Mouse (Mus musculus) embryonic facial prominence, embryonic 12.5 days (tissue): ENCODE data around the gene Kpna7. TPM values are rescaled to one million over a fixed set of nuclear protein-coding genes. Genes with fewer than 3 reads are reported as not detected.
"Not testable (repeated sequence)": the region's sequence is repeated elsewhere in the genome, so short reads cannot be mapped to it uniquely, and the experiment has no call there.

ENCODE experiments used
- ATAC-seq: fragments of 200-750 bp; cut with Nextera tagmentation; 2 replicates; pipeline ENCODE4 v1.8.0; 2017; ENCODE audit not compliant: insufficient number of reproducible peaks, insufficient read depth, low FRiP score, low TSS enrichment
- H3K27ac ChIP-seq: fragments of 300-500 bp; sonication (generic); 2 replicates; pipeline ENCODE4 v1.5.1; 2016; ENCODE audit warnings: mild to moderate bottlenecking
- H3K27me3 ChIP-seq: fragments of 300-500 bp; sonication (generic); 2 replicates; pipeline ENCODE4 v1.6.1; 2016; ENCODE audit warnings: mild to moderate bottlenecking, moderate library complexity
- H3K36me3 ChIP-seq: fragments of 300-500 bp; sonication (generic); 2 replicates; pipeline ENCODE4 v1.6.1; 2016; ENCODE audit warnings: mild to moderate bottlenecking
- H3K4me1 ChIP-seq: fragments of 300-500 bp; sonication (generic); 2 replicates; pipeline ENCODE4 v1.6.1; 2016
- H3K4me2 ChIP-seq: fragments of 300-500 bp; sonication (generic); replicated peaks from 2 replicates; pipeline ENCODE4 v1.6.1; 2016; ENCODE audit warnings: mild to moderate bottlenecking, moderate library complexity
- H3K4me3 ChIP-seq: fragments of 300-500 bp; sonication (generic); 2 replicates; pipeline ENCODE4 v1.5.1; 2016; ENCODE audit warnings: mild to moderate bottlenecking
- H3K9ac ChIP-seq: fragments of 300-500 bp; sonication (generic); 2 replicates; pipeline ENCODE4 v1.6.1; 2016; ENCODE audit warnings: mild to moderate bottlenecking, moderate library complexity
- H3K9me3 ChIP-seq: fragments of 300-500 bp; sonication (generic); 2 replicates; pipeline ENCODE4 v1.6.1; 2016; ENCODE audit warnings: mild to moderate bottlenecking, moderate library complexity
- WGBS: fragments of 180-500 bp; shearing (Covaris S2); methylation state at CpG from one replicate; pipeline ENCODE4 v1.1.7; 2016; 5-methylcytosine and 5-hydroxymethylcytosine counted together
- polyA plus RNA-seq: library from polyadenylated mRNA; unstranded; fragments of >200 nt; fragmentation: Nextera tagmentation; extraction: Ambion mirVana; gene quantifications from 2 replicates; pipeline ENCODE4 v1.2.1, GENCODE M21; 2016

Kpna7 gene
- polyA plus RNA-seq, 1 experiment from 2014 or later = not detected

DNA sequence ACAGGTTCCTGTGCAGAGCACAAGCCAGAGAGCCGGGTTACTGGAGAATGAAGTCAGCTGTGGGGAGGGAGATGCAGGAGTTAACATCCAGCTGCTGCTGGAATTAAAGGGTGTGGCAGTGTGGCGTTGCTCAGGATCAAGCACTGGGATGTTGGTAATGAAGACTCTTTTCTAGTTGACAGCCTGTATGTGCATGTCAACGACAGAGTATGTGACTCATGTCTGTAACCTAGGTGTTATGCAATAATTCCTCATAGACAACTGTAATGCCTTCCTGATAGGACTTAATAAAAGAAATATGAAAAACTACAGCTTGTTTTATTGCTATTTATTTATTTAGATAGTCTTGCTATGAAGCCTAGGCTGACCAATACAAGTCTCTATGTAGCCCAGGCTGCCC lies 15.0 kb downstream of the Kpna7 start:
- H3K4me2 ChIP-seq = no peak overlapping the region
- no peaks in the 10 kb centered on the region for H3K4me1 ChIP-seq
- no peaks in the 10 kb centered on the region for H3K36me3 ChIP-seq
- no peak overlapping the region for H3K9ac ChIP-seq
- no peak overlapping the region for H3K4me3 ChIP-seq
- H3K9me3 ChIP-seq = no peaks in the 10 kb centered on the region
- H3K27ac ChIP-seq = no peak overlapping the region
- no peaks in the 10 kb centered on the region for H3K27me3 ChIP-seq
- no peak for ATAC-seq
- WGBS = 53% methylated on average over 3 of the region's 3 CpGs

DNA sequence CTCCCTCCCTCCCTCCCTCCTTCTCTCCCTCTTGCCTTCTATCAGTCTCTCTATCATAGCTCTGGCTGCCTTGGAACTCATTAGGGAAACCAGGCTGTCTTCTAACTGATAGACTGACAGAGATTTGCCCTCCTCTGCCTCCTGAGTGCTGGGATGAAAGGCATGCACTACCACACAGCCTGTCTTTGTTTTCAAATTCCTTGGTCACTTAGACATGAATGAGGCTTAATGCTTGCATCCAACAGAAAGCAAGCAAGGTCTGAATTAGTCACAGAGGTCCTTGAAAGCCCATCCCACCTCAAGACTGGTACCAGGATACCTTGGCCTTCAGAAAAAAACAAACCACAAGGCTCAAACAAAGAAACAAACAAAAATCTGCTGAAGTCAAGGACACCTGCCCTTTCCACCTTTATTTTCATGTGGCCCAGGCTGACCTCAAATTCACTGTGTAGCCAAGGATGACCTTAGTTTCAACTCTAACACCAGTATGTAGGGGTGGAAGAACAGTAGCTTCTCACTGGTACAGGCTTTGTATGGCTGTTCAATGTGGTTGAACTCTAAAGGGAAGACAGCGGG lies 19.0 kb downstream of the Kpna7 start:
- Histone ChIP-seq H3K9ac (no peak overlapping the region), H3K9me3 (no peaks in the 10 kb centered on the region), H3K27ac (no peak overlapping the region), H3K36me3 (no peaks in the 10 kb centered on the region), H3K4me3 (no peak overlapping the region), H3K4me1 (no peaks in the 10 kb centered on the region), H3K27me3 (no peaks in the 10 kb centered on the region), H3K4me2 (no peak overlapping the region)
- 92% methylated on average over 1 of the region's 1 CpGs for WGBS
- no peak for ATAC-seq

DNA sequence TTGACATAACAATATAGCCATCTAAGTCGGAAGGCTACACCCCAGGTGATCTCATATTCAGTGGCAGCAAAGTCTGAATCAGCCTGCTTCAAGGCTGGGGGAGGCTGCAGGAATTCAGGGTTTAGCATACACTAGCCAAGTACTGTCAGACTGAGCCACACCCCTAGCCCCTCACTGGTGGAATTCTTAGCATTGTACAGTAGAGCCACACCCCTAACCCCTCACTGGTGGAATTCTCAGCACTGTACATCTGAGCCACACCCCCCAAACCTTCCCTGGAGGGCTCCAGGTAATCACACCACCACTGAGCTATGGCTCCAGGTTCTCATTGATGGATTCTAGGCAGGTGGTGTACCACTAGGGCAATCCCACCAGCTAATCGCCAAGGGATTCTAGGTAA lies 24.3 kb downstream of the Kpna7 start:
- Histone ChIP-seq H3K4me1 (no peaks in the 10 kb centered on the region), H3K4me3 (no peak overlapping the region)
- 62% methylated on average over 2 of the region's 2 CpGs for WGBS

DNA sequence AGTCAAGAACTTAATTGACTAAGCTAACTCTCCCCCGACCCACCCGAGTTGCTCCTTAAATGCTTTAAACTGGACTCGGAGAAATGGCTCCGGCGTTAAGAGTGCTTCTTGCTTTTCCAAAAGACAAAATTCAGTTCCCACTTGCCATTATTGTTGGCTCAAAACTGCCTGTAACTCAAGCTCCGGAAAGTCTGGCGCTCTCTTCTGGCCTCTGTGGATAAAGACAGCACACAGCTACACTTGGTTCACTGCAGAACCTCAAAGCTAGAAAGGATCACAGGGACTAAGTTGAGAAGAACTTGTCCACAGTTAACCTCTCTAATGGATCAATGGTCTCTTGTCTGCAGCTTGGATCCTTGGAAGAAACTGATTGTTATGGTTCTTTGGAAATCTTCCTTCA lies 25.1 kb downstream of the Kpna7 start:
- H3K4me3 ChIP-seq = no peak overlapping the region
- 89% methylated on average over 7 of the region's 7 CpGs for WGBS
- no peak overlapping the region for H3K4me2 ChIP-seq
- no peak for ATAC-seq
- H3K36me3 ChIP-seq = no peaks in the 10 kb centered on the region
- H3K27ac ChIP-seq = no peak overlapping the region
- H3K27me3 ChIP-seq = no peaks in the 10 kb centered on the region
- H3K4me1 ChIP-seq = no peaks in the 10 kb centered on the region
- no peaks in the 10 kb centered on the region for H3K9me3 ChIP-seq
- H3K9ac ChIP-seq = no peak overlapping the region

More for the DNA sequence above, 24.3 kb downstream of the Kpna7 start:
- H3K36me3 ChIP-seq = no peaks in the 10 kb centered on the region
- no peak overlapping the region for H3K4me2 ChIP-seq
- H3K9ac ChIP-seq = no peak overlapping the region
- H3K27ac ChIP-seq = no peak overlapping the region
- H3K27me3 ChIP-seq = no peaks in the 10 kb centered on the region
- no peak for ATAC-seq
- H3K9me3 ChIP-seq = no peaks in the 10 kb centered on the region

DNA sequence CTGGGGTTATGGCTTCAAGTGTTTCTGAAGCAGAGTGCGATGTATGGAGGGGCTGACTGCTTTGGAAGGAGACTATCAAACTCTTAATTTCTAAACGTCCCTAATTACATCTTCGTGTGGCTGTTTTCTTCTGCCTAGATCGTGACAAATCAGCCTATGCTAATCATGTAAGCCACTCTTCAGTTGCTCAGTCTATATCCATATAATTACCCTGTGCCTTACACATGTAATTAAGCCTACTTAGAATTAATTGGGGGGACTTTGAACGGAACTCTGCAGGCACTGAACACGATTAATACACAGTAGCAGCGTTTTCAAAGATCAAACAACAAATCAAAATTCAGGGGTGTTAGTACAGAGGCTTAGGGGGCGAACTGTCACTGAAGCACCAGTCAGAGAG lies 25.9 kb downstream of the Kpna7 start:
- Histone ChIP-seq H3K4me3 (no peak overlapping the region), H3K27ac (no peak overlapping the region), H3K4me1 (no peaks in the 10 kb centered on the region), H3K27me3 (0 out of 2 replicates have a peak, but pooled peaks cover 2% of the 10 kb centered on the region), H3K9ac (no peak overlapping the region), H3K36me3 (no peaks in the 10 kb centered on the region), H3K4me2 (no peak overlapping the region), H3K9me3 (no peaks in the 10 kb centered on the region)
- WGBS = 77% methylated on average over 8 of the region's 8 CpGs
- ATAC-seq = no peak

DNA sequence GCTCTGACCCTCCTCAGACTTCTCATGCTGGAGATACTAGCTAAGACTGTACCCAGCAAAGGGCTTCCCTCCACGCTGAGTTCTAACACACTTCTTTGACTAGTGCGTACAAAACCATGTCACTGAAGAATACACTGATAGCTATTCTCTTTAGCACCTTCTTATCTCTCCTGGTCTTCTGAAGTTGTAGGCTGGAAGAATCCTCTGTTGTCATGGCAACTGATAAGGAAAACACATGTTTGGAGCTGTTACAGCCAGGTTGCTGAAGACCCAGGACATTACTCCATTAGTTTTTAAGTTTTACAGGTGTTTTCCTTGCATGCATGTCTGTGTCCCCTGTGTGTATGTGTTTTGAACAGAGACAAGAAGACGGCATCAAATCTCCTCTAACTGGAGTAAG lies 29.6 kb downstream of the Kpna7 start:
- ATAC-seq, H3K36me3 ChIP-seq, H3K4me2 ChIP-seq, H3K27ac ChIP-seq, H3K27me3 ChIP-seq, H3K4me3 ChIP-seq, H3K9me3 ChIP-seq, H3K9ac ChIP-seq, H3K4me1 ChIP-seq: not testable (repeated sequence)
- WGBS = 83% methylated on average over 3 of the region's 3 CpGs

DNA sequence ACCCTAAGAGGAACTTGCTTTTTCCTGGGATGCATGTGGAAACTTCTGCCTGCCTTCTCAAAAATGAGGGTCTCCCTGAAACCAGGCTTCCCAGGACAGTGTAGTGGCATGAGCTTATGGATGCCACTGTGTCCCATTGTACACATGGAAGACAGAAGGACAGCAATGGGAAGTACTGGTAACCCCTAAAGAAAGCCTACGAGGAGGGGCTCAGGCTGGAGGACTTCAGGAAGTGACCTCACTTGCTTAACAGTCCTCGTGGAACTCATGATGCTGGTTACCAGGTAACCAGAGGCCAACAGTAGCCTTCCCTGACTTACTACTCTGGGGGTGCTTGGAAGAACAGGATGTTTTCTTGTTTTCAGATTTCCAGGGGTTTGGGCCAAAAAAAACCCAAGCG lies 41.1 kb downstream of the Kpna7 start, which contains the start of gene 1700018F24Rik:
1700018F24Rik (plus strand) TSS at position 301 of the 400 bp plus-strand sequence.
- H3K27me3 ChIP-seq, H3K9ac ChIP-seq, ATAC-seq, H3K9me3 ChIP-seq, H3K27ac ChIP-seq, H3K4me2 ChIP-seq, H3K4me3 ChIP-seq, H3K4me1 ChIP-seq, H3K36me3 ChIP-seq: not testable (repeated sequence)
- WGBS = 58% methylated on average over 3 of the region's 3 CpGs

DNA sequence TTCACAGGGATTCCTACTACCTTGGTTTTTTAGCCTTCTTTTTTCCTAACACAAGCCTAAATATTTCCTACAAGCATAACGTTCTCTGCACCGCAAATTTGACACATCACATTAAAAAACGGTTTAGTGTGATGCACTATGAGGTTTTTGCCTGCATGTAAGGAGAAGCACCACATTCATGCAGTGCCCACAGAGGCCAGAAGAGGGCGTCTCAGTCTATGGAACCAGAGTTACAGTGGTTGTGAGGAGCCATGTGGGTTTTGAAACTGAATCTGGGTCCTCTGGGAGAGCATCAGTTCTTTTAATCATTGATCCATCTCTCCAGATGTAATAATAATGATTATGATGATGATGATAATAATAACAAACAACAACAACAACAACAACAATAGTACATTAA lies 42.2 kb downstream of the Kpna7 start:
- Histone ChIP-seq H3K4me1 (no peaks in the 10 kb centered on the region), H3K27me3 (no peaks in the 10 kb centered on the region), H3K36me3 (no peaks in the 10 kb centered on the region), H3K9me3 (no peaks in the 10 kb centered on the region), H3K9ac (no peak overlapping the region), H3K27ac (no peak overlapping the region), H3K4me3 (no peak overlapping the region), H3K4me2 (no peak overlapping the region)
- 48% methylated on average over 4 of the region's 4 CpGs for WGBS
- no peak for ATAC-seq

DNA sequence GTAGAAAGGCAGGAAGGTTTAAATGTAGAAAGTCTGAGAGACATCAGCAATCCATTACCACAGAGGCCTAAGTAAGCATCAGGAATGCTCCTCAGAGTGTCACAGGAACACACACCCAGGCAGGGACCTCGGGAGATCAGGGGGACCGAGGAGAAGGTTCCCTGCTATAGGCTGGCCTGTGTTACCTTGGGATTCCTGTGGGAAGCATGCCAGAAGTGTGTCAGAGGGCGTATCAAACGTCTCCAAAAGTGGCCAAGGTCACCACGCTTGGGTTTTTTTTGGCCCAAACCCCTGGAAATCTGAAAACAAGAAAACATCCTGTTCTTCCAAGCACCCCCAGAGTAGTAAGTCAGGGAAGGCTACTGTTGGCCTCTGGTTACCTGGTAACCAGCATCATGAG lies 51.4 kb downstream of the Kpna7 start, which contains the start of gene Gm4871:
Gm4871 (minus strand) TSS at position 364 of the 400 bp plus-strand sequence.
- 69% methylated on average over 5 of the region's 5 CpGs for WGBS
- H3K4me3 ChIP-seq, H3K4me1 ChIP-seq, H3K36me3 ChIP-seq, H3K9ac ChIP-seq, H3K4me2 ChIP-seq, H3K9me3 ChIP-seq, ATAC-seq, H3K27me3 ChIP-seq, H3K27ac ChIP-seq: not testable (repeated sequence)

DNA sequence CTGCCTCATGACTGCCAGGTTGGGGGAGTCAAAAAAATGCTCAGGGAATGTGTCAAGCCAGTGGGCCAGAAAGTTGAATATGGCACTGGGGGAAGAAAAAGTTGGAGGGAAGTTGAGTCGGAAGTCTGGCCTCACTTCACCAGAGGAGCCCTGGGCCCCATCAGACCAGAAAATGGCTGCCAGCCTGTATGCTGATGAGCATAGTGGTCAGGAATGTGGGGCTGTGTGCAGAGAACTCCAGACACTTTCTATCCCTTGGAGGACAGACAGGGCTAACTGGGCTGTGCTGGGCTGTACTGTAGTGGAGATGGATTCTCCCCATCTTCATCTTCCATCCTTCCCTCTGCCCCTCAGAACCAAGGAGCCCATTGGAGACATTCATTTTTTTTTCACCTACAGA lies 53.4 kb downstream of the Kpna7 start:
- not testable (repeated sequence) for H3K27ac ChIP-seq, H3K4me3 ChIP-seq, H3K9me3 ChIP-seq, H3K27me3 ChIP-seq, H3K4me2 ChIP-seq, H3K9ac ChIP-seq, ATAC-seq, H3K4me1 ChIP-seq, H3K36me3 ChIP-seq
- 93% methylated on average over 1 of the region's 1 CpGs for WGBS

DNA sequence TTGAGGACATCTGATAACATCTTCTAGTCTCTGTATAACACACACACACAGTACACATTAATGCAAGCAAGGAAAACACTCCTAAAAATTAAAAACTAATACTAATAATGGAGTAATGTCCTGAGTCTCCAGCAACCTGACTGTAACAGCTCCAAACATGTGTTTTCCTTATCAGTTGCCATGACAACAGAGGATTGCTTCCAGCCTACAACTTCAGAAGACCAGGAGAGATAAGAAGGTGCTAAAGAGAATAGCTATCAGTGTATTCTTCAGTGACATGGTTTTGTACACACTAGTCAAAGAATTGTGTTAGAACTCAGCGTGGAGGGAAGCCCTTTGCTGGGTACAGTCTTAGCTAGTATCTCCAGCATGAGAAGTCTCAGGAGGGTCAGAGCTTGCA lies 63.1 kb downstream of the Kpna7 start:
- not testable (repeated sequence) for ATAC-seq, H3K9ac ChIP-seq, H3K4me3 ChIP-seq, H3K36me3 ChIP-seq, H3K27me3 ChIP-seq, H3K27ac ChIP-seq, H3K4me2 ChIP-seq, H3K4me1 ChIP-seq, H3K9me3 ChIP-seq
- 81% methylated on average over 1 of the region's 1 CpGs for WGBS

DNA sequence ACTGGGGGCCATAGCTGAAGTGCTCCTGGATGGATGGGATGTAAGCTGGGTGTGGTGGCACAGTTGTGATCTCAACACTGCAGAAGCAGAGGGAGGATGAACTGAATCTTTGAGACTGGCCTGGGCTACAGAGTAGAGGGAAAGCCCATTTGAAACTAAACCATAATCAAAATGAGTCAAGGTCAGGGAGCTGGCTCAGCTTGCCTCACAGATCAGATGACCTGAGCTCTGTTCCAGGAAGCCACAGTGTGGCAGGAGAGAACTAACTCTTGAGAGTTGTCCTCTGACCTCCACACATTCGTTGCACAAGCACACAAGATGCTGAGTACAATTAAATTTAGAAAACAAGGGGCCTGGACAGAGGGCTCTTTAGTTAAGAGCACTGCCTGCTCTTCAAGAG lies 63.6 kb downstream of the Kpna7 start:
- ATAC-seq, H3K36me3 ChIP-seq: not testable (repeated sequence)
- 38% methylated on average over 1 of the region's 1 CpGs for WGBS

DNA sequence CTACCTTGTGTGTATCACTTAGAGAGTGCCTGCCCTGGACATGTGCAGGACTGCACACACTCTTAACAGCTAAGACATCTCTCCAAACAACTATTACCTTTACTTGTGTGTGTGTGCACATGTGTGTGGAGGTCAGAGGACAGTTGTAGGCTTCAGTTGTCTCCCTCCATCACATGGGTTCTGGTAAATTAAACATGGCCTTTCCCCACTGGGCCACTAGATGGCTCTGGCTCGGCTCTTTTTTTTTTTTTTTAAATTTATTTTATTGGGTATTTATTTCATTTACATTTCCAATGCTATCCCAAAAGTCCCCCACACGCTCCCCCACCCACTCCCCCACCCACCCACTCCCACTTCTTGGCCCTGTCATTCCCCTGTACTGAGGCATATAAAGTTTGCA lies 67.1 kb downstream of the Kpna7 start:
- not testable (repeated sequence) for H3K4me2 ChIP-seq, H3K36me3 ChIP-seq, H3K9me3 ChIP-seq, H3K27me3 ChIP-seq, H3K4me3 ChIP-seq, H3K4me1 ChIP-seq, H3K27ac ChIP-seq, ATAC-seq, H3K9ac ChIP-seq
- 24% methylated on average over 2 of the region's 2 CpGs for WGBS

More for the DNA sequence above, 63.6 kb downstream of the Kpna7 start:
- H3K27me3 ChIP-seq, H3K4me2 ChIP-seq, H3K27ac ChIP-seq, H3K4me1 ChIP-seq, H3K4me3 ChIP-seq, H3K9me3 ChIP-seq, H3K9ac ChIP-seq: not testable (repeated sequence)
